Mouse (Mus musculus): Measurements from ENCODE around the gene Ppp1r8. TPM values are rescaled to one million over a fixed set of nuclear protein-coding genes. Genes with fewer than 3 reads are reported as not detected.

Gene Ppp1r8
- polyA plus RNA-seq, 1 experiment from 2014 or later = 63.1 TPM

DNA sequence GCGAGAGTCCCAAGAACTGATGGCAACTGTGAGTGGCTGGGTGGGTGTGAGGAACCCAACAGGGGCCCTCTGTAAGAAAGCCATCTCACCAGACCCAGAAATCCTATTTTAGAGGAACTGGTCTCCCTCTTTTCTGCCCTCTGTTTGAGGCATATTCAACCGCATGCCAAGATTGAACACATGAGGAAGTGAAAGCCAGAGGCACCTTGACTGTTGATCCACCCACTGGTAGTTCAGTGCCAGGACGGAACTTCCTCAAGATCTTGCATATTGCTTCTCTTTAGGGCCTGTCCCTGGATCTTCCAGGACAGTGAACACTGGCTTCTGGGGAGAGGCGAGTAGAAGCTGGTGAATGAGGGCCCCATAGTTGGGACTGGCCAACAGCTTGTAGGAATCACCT, 62.7 kb downstream of the Ppp1r8 start:
- no peak overlapping the region for H3K4me2 ChIP-seq (ENCODE audit: low read length)
- no peak for ATAC-seq (replicated peaks; ENCODE audit: low FRiP score, low TSS enrichment, low read depth)

DNA sequence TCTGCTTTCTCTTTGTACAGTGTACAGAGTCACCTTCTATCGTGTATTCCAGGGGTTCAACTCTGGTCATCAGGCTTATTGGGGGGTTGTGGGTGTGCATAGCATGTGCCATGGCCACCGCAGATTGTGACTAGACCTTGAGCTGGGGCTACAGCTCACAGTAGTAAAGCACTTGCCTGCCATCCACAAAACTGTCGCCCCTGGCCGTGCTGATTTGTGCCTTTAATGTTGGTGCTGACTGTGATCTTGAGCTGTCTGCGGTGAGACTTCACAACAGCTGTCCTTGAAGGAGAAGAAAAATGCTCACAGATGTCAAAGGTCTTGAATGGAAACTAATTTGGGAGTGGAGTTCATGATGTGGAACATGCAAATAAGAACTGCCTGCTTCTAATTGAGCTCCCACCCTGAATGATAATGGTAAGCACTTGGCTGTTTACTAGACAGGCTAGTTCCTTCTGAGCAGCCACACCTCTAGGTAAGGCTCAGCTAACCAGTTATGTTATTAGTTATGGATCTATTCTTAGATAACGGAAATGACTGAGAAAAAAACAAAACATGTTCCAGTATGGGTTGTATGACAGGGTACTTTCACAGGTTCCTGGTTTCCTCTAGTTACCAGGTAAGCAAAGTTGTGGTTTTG, 64.3 kb downstream of the Ppp1r8 start:
- Histone ChIP-seq H3K9me3 (ENCODE audit: control insufficient read depth, low read length) (no peaks in the 10 kb centered on the region), H3K4me3 (ENCODE audit: low read depth, low read length) (no peak overlapping the region)

More for the DNA sequence above, 62.7 kb downstream of the Ppp1r8 start:
- no peak for DNase-seq (ENCODE audit: low spot score)
- Histone ChIP-seq H3K9ac (ENCODE audit: low read length) (no peak overlapping the region), H3K27ac (ENCODE audit: low read depth) (no peak overlapping the region), H3K4me1 (replicated peaks; ENCODE audit: control insufficient read depth, insufficient read depth, low read length) (no peaks in the 10 kb centered on the region), H3K4me3 (ENCODE audit: low read depth, low read length) (no peak overlapping the region), H3K9me3 (ENCODE audit: control insufficient read depth, low read length) (no peaks in the 10 kb centered on the region), H3K36me3 (ENCODE audit: control insufficient read depth, insufficient read depth, low read length) (peaks cover 42% of the 10 kb centered on the region), H3K27me3 (replicated peaks; ENCODE audit: control insufficient read depth, insufficient read depth, low read length) (no peaks in the 10 kb centered on the region)
- 85% methylated on average over 4 of the region's 4 CpGs for WGBS

More for the DNA sequence above, 64.3 kb downstream of the Ppp1r8 start:
- Histone ChIP-seq H3K27ac (ENCODE audit: low read depth) (no peak overlapping the region), H3K36me3 (ENCODE audit: control insufficient read depth, insufficient read depth, low read length) (peaks cover 59% of the 10 kb centered on the region), H3K4me2 (ENCODE audit: low read length) (no peak overlapping the region), H3K4me1 (replicated peaks; ENCODE audit: control insufficient read depth, insufficient read depth, low read length) (no peaks in the 10 kb centered on the region), H3K27me3 (replicated peaks; ENCODE audit: control insufficient read depth, insufficient read depth, low read length) (no peaks in the 10 kb centered on the region), H3K9ac (ENCODE audit: low read length) (no peak overlapping the region)
- ATAC-seq (replicated peaks; ENCODE audit: low FRiP score, low TSS enrichment, low read depth) (no peak), DNase-seq (ENCODE audit: low spot score) (no peak)
- 92% methylated on average over 6 of the region's 6 CpGs for WGBS

Other genes with a start within 250 kb of the Ppp1r8 start
- 27.0 and 28.1 TPM in 2 replicates for gene Eya3, start 204.2 kb downstream of the Ppp1r8 start, polyA plus RNA-seq (2014; fragmentation: Nextera tagmentation; extraction: Ambion mirVana)
- gene Xkr8, start 110.6 kb downstream of the Ppp1r8 start, polyA plus RNA-seq (2014; fragmentation: Nextera tagmentation; extraction: Ambion mirVana) = 4.0 and 7.8 TPM in 2 replicates
- 7.4 and 7.8 TPM in 2 replicates for gene Smpdl3b, start 85.9 kb downstream of the Ppp1r8 start, polyA plus RNA-seq (2014; fragmentation: Nextera tagmentation; extraction: Ambion mirVana)
- 108 and 115 TPM in 2 replicates for gene Rpa2, start 74.8 kb downstream of the Ppp1r8 start, polyA plus RNA-seq (2014; fragmentation: Nextera tagmentation; extraction: Ambion mirVana)
- 2.0 TPM in 2 replicates for gene Themis2, start 46.8 kb downstream of the Ppp1r8 start, polyA plus RNA-seq (2014; fragmentation: Nextera tagmentation; extraction: Ambion mirVana)
- gene Stx12, start 41.3 kb upstream of the Ppp1r8 start, polyA plus RNA-seq (2014; fragmentation: Nextera tagmentation; extraction: Ambion mirVana) = 58.1 and 63.4 TPM in 2 replicates
- 40.1 and 41.9 TPM in 2 replicates for gene Fam76a, start 79.4 kb upstream of the Ppp1r8 start, polyA plus RNA-seq (2014; fragmentation: Nextera tagmentation; extraction: Ambion mirVana)
- gene Fgr, start 130.9 kb upstream of the Ppp1r8 start, polyA plus RNA-seq (2014; fragmentation: Nextera tagmentation; extraction: Ambion mirVana) = 0.62 and 0.99 TPM in 2 replicates
- gene Ahdc1, start 168.1 kb upstream of the Ppp1r8 start, polyA plus RNA-seq (2014; fragmentation: Nextera tagmentation; extraction: Ambion mirVana) = 7.3 and 8.1 TPM in 2 replicates